Comparison of ENCODE assay signal across 17 mouse cellular contexts in the genomic region with DNA sequence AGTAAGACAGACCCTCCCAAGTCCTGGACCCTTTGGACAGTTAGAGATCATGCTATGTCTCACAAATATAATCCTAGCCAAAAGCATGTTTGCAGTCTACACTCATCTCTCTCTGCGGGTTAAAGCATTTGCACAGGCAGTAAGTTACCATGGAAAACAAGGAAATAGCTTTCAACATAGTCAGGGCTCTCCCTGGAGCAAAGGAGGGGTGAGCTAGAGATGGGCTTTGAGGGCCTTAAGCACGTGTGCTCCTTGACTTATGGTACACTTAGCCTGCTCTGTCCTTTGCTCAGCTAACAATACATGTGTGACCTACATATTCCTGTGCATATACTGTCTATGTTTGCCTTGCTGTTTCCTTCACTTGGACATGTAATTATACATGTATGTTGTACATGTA.
"Had no signal": no experiment of that assay in that cellular context is flagged by ENCODE, and none has a peak within 500 bp of the region (broad histone marks: within the 10 kb centered on the region; RNA-seq: fewer than 3 reads in every experiment).

No protein-coding gene starts in this region.

- H3K9ac ChIP-seq: limb, embryonic 15.5 days; liver, embryonic 14.5 days; liver, postnatal 0 days; lung, embryonic 14.5 days; midbrain, embryonic 12.5 days; neural tube, embryonic 13.5 days had no signal

- H3K9me3 ChIP-seq: limb, embryonic 15.5 days; midbrain, embryonic 12.5 days; neural tube, embryonic 13.5 days had no signal

- H3K4me3 ChIP-seq: limb, embryonic 15.5 days; midbrain, embryonic 12.5 days; myocyte; neural tube, embryonic 13.5 days had no signal

- H3K4me1 ChIP-seq: midbrain, embryonic 12.5 days; neural tube, embryonic 13.5 days had no signal

- DNase-seq: kidney, adult 18-20 months; kidney, postnatal 10 days; kidney, postnatal 36 days; layer of hippocampus, adult 9-11 months; liver, postnatal 0 days; lung, embryonic 14.5 days; lung, postnatal 10 days; lung, postnatal 4 days; thymus, adult 18-20 months; thymus, postnatal 36 days had no signal

- H3K4me2 ChIP-seq: limb, embryonic 15.5 days; liver, embryonic 11.5 days; lung, embryonic 14.5 days; midbrain, embryonic 12.5 days; neural tube, embryonic 13.5 days had no signal

- ATAC-seq: liver, postnatal 0 days; midbrain, embryonic 16.5 days had no signal

- H3K36me3 ChIP-seq: limb, embryonic 15.5 days; midbrain, embryonic 12.5 days; neural tube, embryonic 13.5 days had no signal

- H3K27me3 ChIP-seq: limb, embryonic 15.5 days; midbrain, embryonic 12.5 days; neural tube, embryonic 13.5 days had no signal

- H3K27ac ChIP-seq: limb, embryonic 15.5 days; liver, embryonic 14.5 days; midbrain, embryonic 12.5 days; neural tube, embryonic 13.5 days had no signal
